Mouse (Mus musculus) lung, embryonic 14.5 days (tissue): ENCODE results near the gene Olfr98. TPM values are rescaled to one million over a fixed set of nuclear protein-coding genes. Genes with fewer than 3 reads are reported as not detected.

Source experiments
- ATAC-seq: fragments of 200-750 bp; cut with Nextera tagmentation; 2 replicates; pipeline ENCODE4 v1.8.0; 2017; ENCODE audit warnings: mild to moderate bottlenecking, moderate TSS enrichment, moderate library complexity; ENCODE audit not compliant: insufficient read depth
- DNase-seq: peaks from one replicate; pipeline ENCODE4 v3.0.0-alpha.2; 2015
- H3K27ac ChIP-seq: fragments of 300-500 bp; sonication (generic); 2 replicates; pipeline ENCODE4 v1.5.1; 2014; ENCODE audit warnings: low read depth, mild to moderate bottlenecking, moderate library complexity
- H3K27me3 ChIP-seq: fragments of 300-500 bp; sonication (generic); 2 replicates; pipeline ENCODE4 v1.6.1; 2014; ENCODE audit warnings: low read length, control low read depth; ENCODE audit not compliant: insufficient read depth
- H3K36me3 ChIP-seq: fragments of 300-500 bp; sonication (generic); 2 replicates; pipeline ENCODE4 v1.6.1; 2014; ENCODE audit warnings: control low read depth; ENCODE audit not compliant: insufficient read depth
- H3K4me1 ChIP-seq: fragments of 300-500 bp; sonication (generic); 2 replicates; pipeline ENCODE4 v1.6.1; 2014; ENCODE audit warnings: antibody characterized with exemption, control low read depth; ENCODE audit not compliant: insufficient read depth
- H3K4me2 ChIP-seq: fragments of 300-500 bp; sonication (generic); 2 replicates; pipeline ENCODE4 v1.6.1; 2014; ENCODE audit warnings: mild to moderate bottlenecking
- H3K4me3 ChIP-seq: fragments of 300-500 bp; sonication (generic); 2 replicates; pipeline ENCODE4 v1.5.1; 2014; ENCODE audit warnings: low read depth, low read length
- H3K9ac ChIP-seq: fragments of 300-500 bp; sonication (generic); 2 replicates; pipeline ENCODE4 v1.6.1; 2014
- H3K9me3 ChIP-seq: fragments of 300-500 bp; sonication (generic); 2 replicates; pipeline ENCODE4 v1.6.1; 2016; ENCODE audit warnings: low read depth, low read length, control low read depth
- CTCF ChIP-seq: IDR thresholded peaks from 2 replicates; pipeline ENCODE4 v1.5.1; 2016; ENCODE audit warnings: antibody characterized with exemption, low read depth
- WGBS: fragments of 180-500 bp; shearing (Covaris S2); extraction: QIAGEN DNeasy Blood & Tissue Kit; methylation state at CpG from one replicate; pipeline ENCODE4 v1.1.7; 2014; 5-methylcytosine and 5-hydroxymethylcytosine counted together
- polyA plus RNA-seq: library from polyadenylated mRNA; unstranded; fragments of >200 nt; fragmentation: Nextera tagmentation; extraction: Ambion mirVana; gene quantifications from 2 replicates; pipeline ENCODE4 v1.2.1, GENCODE M21; 2014

Gene Olfr98
- polyA plus RNA-seq = not detected in 2 replicates

DNA sequence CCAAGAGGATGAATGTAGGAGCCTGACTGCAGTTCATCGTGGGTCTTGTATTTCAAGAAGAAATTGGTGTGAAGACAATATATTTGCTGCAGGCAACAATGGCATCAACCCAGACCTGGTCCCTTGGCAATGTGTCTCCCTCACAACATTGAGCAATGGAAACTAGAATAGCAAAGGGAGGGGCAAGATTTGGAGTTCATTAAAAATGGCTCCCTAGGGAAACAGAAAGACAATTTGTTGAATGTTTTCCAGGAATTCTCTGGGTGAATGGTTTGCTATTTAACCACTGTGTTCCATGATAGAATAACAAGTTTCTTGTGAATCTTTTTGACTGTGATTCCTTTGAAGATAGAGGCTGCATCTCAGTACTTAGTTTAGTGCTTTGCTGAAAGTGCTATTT lies at the start of gene Olfr98:
Gene Olfr98, minus strand, starts transcription at position 124 of the 400 bp plus-strand sequence.
- ATAC-seq = no peak
- Histone ChIP-seq H3K27me3 (no peaks in the 10 kb centered on the region), H3K9ac (no peak within 1 kb of the TSS), H3K4me3 (no peak within 1 kb of the TSS), H3K36me3 (no peaks in the 10 kb centered on the region), H3K4me1 (no peaks in the 10 kb centered on the region), H3K27ac (no peak within 1 kb of the TSS), H3K9me3 (no peaks in the 10 kb centered on the region), H3K4me2 (no peak within 1 kb of the TSS)
- no peak for DNase-seq
- 70% methylated on average over 1 of the region's 1 CpGs for WGBS
- no peak for TF ChIP-seq CTCF

GRCm38 (mm10) chr17:37310146-37310699 lies 46.7 kb upstream of the Olfr98 start:
- Histone ChIP-seq H3K9ac (no peak overlapping the region), H3K4me2 (no peak overlapping the region), H3K27ac (no peak overlapping the region), H3K4me1 (no peaks in the 10 kb centered on the region), H3K9me3 (no peaks in the 10 kb centered on the region), H3K4me3 (no peak overlapping the region), H3K27me3 (no peaks in the 10 kb centered on the region), H3K36me3 (no peaks in the 10 kb centered on the region)
- TF ChIP-seq CTCF = no peak
- WGBS = 36% methylated on average over 2 of the region's 2 CpGs
- ATAC-seq (no peak), DNase-seq (no peak)

GRCm38 (mm10) chr17:37308483-37308882 lies 44.9 kb upstream of the Olfr98 start:
- Histone ChIP-seq H3K9me3 (no peaks in the 10 kb centered on the region), H3K36me3 (no peaks in the 10 kb centered on the region), H3K27ac (no peak overlapping the region), H3K4me2 (no peak overlapping the region), H3K9ac (no peak overlapping the region), H3K27me3 (no peaks in the 10 kb centered on the region), H3K4me1 (no peaks in the 10 kb centered on the region), H3K4me3 (no peak overlapping the region)
- 34% methylated on average over 4 of the region's 4 CpGs for WGBS
- no peak for TF ChIP-seq CTCF
- ATAC-seq (no peak), DNase-seq (no peak)

GRCm38 (mm10) chr17:37304213-37304612 lies 40.7 kb upstream of the Olfr98 start, which contains the start of gene Olfr101:
Gene Olfr101 (minus strand): TSS chr17:37304313.
- no peak for DNase-seq
- Histone ChIP-seq H3K4me2 (no peak within 1 kb of the TSS), H3K9ac (no peak within 1 kb of the TSS), H3K4me3 (no peak within 1 kb of the TSS), H3K36me3 (no peaks in the 10 kb centered on the region), H3K27ac (no peak within 1 kb of the TSS), H3K27me3 (no peaks in the 10 kb centered on the region), H3K9me3 (no peaks in the 10 kb centered on the region), H3K4me1 (no peaks in the 10 kb centered on the region)
- no peak for ATAC-seq
- no peak for TF ChIP-seq CTCF
- 69% methylated on average over 4 of the region's 4 CpGs for WGBS

- Histone ChIP-seq H3K27me3 (no peaks in the 10 kb centered on the region), H3K4me1 (no peaks in the 10 kb centered on the region), H3K9ac (no peak within 1 kb of the TSS), H3K9me3 (no peaks in the 10 kb centered on the region), H3K4me2 (no peak within 1 kb of the TSS), H3K4me3 (no peak within 1 kb of the TSS), H3K27ac (no peak within 1 kb of the TSS), H3K36me3 (no peaks in the 10 kb centered on the region)
- ATAC-seq (no peak), DNase-seq (no peak)
- TF ChIP-seq CTCF = no peak
- WGBS = 75% methylated on average over 1 of the region's 1 CpGs
Measured at GRCm38 (mm10) chr17:37283360-37283759, 19.8 kb upstream of the Olfr98 start, which contains the start of gene Olfr99. Gene Olfr99 (minus strand): TSS chr17:37283460.

- 60% methylated on average over 1 of the region's 1 CpGs for WGBS
- no peaks in the 10 kb centered on the region for H3K9me3 ChIP-seq
- DNase-seq (no peak), ATAC-seq (no peak)
- H3K4me1 ChIP-seq = no peaks in the 10 kb centered on the region
- no peaks in the 10 kb centered on the region for H3K36me3 ChIP-seq
- H3K4me3 ChIP-seq = no peak overlapping the region
- TF ChIP-seq CTCF = no peak
- no peak overlapping the region for H3K27ac ChIP-seq
- H3K4me2 ChIP-seq = no peak overlapping the region
- H3K27me3 ChIP-seq = no peaks in the 10 kb centered on the region
- H3K9ac ChIP-seq = no peak overlapping the region
Measured at GRCm38 (mm10) chr17:37280331-37280730, 16.8 kb upstream of the Olfr98 start.

- TF ChIP-seq CTCF = no peak
- no peaks in the 10 kb centered on the region for H3K9me3 ChIP-seq
- no peaks in the 10 kb centered on the region for H3K4me1 ChIP-seq
- H3K27me3 ChIP-seq = no peaks in the 10 kb centered on the region
- DNase-seq (no peak), ATAC-seq (no peak)
- H3K9ac ChIP-seq = no peak overlapping the region
- H3K36me3 ChIP-seq = no peaks in the 10 kb centered on the region
- no peak overlapping the region for H3K4me2 ChIP-seq
- no peak overlapping the region for H3K27ac ChIP-seq
- no peak overlapping the region for H3K4me3 ChIP-seq
Measured at GRCm38 (mm10) chr17:37276573-37276972, 13.0 kb upstream of the Olfr98 start.
